Mouse (Mus musculus) testis, adult 2 months (tissue): Measurements from ENCODE around the gene S100pbp. TPM values are rescaled to one million over a fixed set of nuclear protein-coding genes. Genes with fewer than 3 reads are reported as not detected.
A peak's percentile ranks its signal among the peaks of the same experiment; 100 is the strongest.

Source experiments
- H3K27ac ChIP-seq: fragments of 200-500 bp; 2 replicates; pipeline ENCODE4 v1.5.1; 2012; ENCODE audit warnings: low read depth, low read length; ENCODE audit not compliant: control insufficient read depth, insufficient read depth
- H3K27me3 ChIP-seq: fragments of 200-500 bp; 2 replicates; pipeline ENCODE4 v1.6.1; 2012; ENCODE audit warnings: mild to moderate bottlenecking, low read length, moderate library complexity; ENCODE audit not compliant: control insufficient read depth, insufficient read depth
- H3K36me3 ChIP-seq: fragments of 200-500 bp; 2 replicates; pipeline ENCODE4 v1.6.1; 2012; ENCODE audit warnings: mild to moderate bottlenecking, low read length; ENCODE audit not compliant: control insufficient read depth, insufficient read depth
- H3K4me1 ChIP-seq: fragments of 200-500 bp; 2 replicates; pipeline ENCODE4 v1.6.1; 2012; ENCODE audit warnings: low read length; ENCODE audit not compliant: control insufficient read depth, insufficient read depth
- H3K4me3 ChIP-seq: fragments of 200-500 bp; 2 replicates; pipeline ENCODE4 v1.5.1; 2012; ENCODE audit warnings: low read depth, mild to moderate bottlenecking, low read length, moderate library complexity, mixed read lengths; ENCODE audit not compliant: control insufficient read depth
- CTCF ChIP-seq: fragments of 200-500 bp; IDR thresholded peaks from 2 replicates; pipeline ENCODE4 v1.5.1; 2012; ENCODE audit warnings: low read depth, mild to moderate bottlenecking, inconsistent platforms, low read length, moderate library complexity; ENCODE audit not compliant: control insufficient read depth, insufficient read depth, insufficient replicate concordance
- POLR2A ChIP-seq: fragments of 200-500 bp; IDR thresholded peaks from 2 replicates; pipeline ENCODE4 v1.6.1; 2012; ENCODE audit warnings: low read depth, mild to moderate bottlenecking, inconsistent platforms, low read length, moderate library complexity; ENCODE audit not compliant: control insufficient read depth
- polyA plus RNA-seq: library from polyadenylated mRNA; depleted of rRNA; stranded (reverse); fragments of >200 nt; gene quantifications from 2 replicates; pipeline ENCODE4 v1.2.3, GENCODE M21; 2012

S100pbp gene
- polyA plus RNA-seq, 1 experiment, result 34.6 TPM

GRCm38 (mm10) chr4:129124652-129125146 is 64.8 kb downstream of the S100pbp start:
- peaks cover 24% of the 10 kb centered on the region for H3K4me1 ChIP-seq
- no peak overlapping the region for H3K4me3 ChIP-seq
- no peaks in the 10 kb centered on the region for H3K27me3 ChIP-seq
- no peak overlapping the region for H3K27ac ChIP-seq
- no peak for TF ChIP-seq POLR2A
- TF ChIP-seq CTCF, result no peak
- H3K36me3 ChIP-seq, result no peaks in the 10 kb centered on the region

- Histone ChIP-seq H3K27me3 (no peaks in the 10 kb centered on the region), H3K36me3 (no peaks in the 10 kb centered on the region), H3K27ac (no peak overlapping the region), H3K4me1 (peaks cover 21% of the 10 kb centered on the region), H3K4me3 (no peak overlapping the region)
- no peak for TF ChIP-seq POLR2A
- TF ChIP-seq CTCF, result no peak
Measured at GRCm38 (mm10) chr4:129122719-129123118, 66.8 kb downstream of the S100pbp start.

GRCm38 (mm10) chr4:129122107-129122506 is 67.4 kb downstream of the S100pbp start:
- Histone ChIP-seq H3K27me3 (no peaks in the 10 kb centered on the region), H3K4me3 (no peak overlapping the region), H3K27ac (no peak overlapping the region), H3K4me1 (peaks cover 21% of the 10 kb centered on the region), H3K36me3 (no peaks in the 10 kb centered on the region)
- TF ChIP-seq CTCF, result no peak
- no peak for TF ChIP-seq POLR2A

GRCm38 (mm10) chr4:129121569-129122086 is 67.9 kb downstream of the S100pbp start, which contains the start of gene Hpca:
Gene Hpca, minus strand, starts transcription at chr4:129122036.
- TF ChIP-seq CTCF (no peak), POLR2A (no peak)
- H3K27me3 ChIP-seq, result no peaks in the 10 kb centered on the region
- no peak within 1 kb of the TSS for H3K27ac ChIP-seq
- H3K4me3 ChIP-seq, result no peak within 1 kb of the TSS; the same call in 1 of the 2 replicates
- peaks cover 21% of the 10 kb centered on the region for H3K4me1 ChIP-seq
- H3K36me3 ChIP-seq, result no peaks in the 10 kb centered on the region

- no peak overlapping the region for H3K27ac ChIP-seq
- no peaks in the 10 kb centered on the region for H3K27me3 ChIP-seq
- peaks cover 15% of the 10 kb centered on the region for H3K4me1 ChIP-seq
- no peak overlapping the region; the same call in 1 of the 2 replicates for H3K4me3 ChIP-seq
- H3K36me3 ChIP-seq, result no peaks in the 10 kb centered on the region
- TF ChIP-seq CTCF (0 out of 2 replicates have a peak, but pooled peaks have one; percentile 6), POLR2A (no peak)
Measured at GRCm38 (mm10) chr4:129120520-129121445, 68.7 kb downstream of the S100pbp start.

GRCm38 (mm10) chr4:129119708-129120107 is 69.8 kb downstream of the S100pbp start:
- no peak overlapping the region for H3K4me3 ChIP-seq
- H3K4me1 ChIP-seq, result peaks cover 4% of the 10 kb centered on the region
- no peaks in the 10 kb centered on the region for H3K27me3 ChIP-seq
- no peaks in the 10 kb centered on the region for H3K36me3 ChIP-seq
- H3K27ac ChIP-seq, result no peak overlapping the region
- TF ChIP-seq CTCF (no peak), POLR2A (no peak)
